Mouse (Mus musculus) kidney, adult 18-20 months (tissue): ENCODE measurements around the gene Msto1.
"Not testable (repeated sequence)": the region's sequence is repeated elsewhere in the genome, so short reads cannot be mapped to it uniquely, and the experiment has no call there.

Source experiments
- DNase-seq: peaks from one replicate; pipeline ENCODE4 v3.0.0; 2021

The Msto1 gene

DNA sequence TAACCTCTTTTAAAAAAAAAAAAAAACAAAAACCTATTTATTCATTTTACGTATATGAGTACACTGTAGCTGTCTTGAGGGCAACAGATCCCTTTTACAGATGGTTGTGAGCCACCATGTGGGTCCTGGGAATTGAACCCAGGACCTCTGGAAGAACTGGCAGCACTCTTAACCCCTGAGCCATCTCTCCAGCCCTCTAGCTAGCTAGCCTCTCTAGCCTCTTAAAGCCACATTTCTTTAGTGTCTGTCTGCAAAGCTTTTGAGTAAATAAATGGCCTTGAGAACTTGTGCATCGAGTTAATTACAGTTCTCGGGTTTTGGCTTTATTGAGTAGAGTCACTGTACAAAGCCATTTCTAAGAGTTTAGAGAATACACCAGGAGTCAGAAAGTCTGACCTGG, 9.0 kb downstream of the Msto1 start:
- DNase-seq, result no peak

DNA sequence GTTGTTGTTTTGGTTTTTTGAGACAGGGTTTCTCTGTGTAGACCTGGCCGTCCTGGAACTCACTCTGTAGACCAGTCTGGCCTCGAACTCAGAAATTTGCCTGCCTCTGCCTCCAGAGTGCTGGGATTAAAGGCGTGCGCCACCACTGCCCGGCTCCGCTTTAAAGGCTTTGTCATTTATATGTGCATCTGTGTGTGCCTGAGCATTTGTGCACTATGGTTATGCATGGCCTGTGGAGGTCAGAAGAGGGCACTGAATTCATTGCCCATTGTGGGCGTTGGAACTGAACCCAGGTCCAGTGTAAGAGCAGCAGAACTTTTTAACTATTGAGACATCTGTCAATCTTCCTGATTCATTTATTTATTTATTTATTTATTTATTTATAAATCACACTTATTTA, 20.8 kb downstream of the Msto1 start:
- not testable (repeated sequence) for DNase-seq

DNA sequence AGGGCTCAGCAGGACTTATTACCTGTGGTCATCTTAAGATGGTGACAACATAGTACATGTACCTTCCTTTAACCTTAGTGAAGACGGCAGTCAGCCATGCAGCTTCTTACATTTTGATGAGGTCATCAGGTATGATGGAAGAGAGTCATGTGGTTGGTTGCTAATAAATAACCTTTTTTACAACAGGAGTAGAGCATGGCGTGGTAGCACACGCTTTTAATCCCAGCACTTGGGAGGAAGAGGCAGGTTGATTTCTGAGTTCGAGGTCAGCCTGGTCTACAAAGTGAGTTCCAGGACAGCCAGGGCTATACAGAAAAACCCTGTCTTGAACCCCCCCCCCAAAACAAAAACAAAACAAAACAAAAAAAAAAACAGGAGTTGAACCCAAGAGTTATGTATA, 31.3 kb downstream of the Msto1 start:
- not testable (repeated sequence) for DNase-seq

DNA sequence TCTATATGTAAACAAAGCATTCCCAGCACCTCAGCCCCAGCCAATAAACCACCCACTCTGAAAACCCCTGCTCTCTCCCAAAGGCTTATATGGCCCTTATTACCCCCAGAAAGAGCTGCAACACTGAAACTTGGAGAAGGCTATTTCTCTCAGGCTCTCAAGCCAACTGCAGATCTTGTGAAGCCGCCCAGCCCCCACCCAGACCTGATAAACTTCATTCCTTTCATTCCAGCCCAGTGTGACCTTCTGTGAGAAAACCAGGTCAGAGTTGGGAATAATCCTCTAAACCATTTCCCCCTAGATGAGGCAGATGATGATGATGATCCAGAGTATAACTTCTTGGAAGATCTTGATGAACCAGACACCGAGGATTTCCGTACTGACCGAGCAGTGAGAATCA, 45.4 kb downstream of the Msto1 start:
- not testable (repeated sequence) for DNase-seq

DNA sequence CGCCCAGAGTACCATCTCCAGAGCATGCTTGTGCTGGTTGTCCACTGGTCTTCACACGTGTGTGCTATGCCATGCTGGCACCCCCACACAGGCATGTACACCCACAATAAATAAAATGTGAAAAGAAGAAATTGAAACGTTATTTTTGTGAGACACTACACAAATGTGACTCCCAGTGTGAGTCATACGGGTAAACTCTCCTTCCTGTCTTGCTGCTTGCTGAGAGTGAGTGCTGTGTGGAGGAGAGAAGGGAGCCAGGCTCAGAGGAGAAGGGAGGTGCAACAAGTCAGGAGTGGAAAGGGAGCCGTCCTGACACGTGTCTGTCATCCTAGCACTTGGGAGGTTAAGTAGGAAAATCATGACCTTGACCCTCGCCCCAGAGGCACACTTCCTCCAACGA, 46.6 kb downstream of the Msto1 start:
- not testable (repeated sequence) for DNase-seq

DNA sequence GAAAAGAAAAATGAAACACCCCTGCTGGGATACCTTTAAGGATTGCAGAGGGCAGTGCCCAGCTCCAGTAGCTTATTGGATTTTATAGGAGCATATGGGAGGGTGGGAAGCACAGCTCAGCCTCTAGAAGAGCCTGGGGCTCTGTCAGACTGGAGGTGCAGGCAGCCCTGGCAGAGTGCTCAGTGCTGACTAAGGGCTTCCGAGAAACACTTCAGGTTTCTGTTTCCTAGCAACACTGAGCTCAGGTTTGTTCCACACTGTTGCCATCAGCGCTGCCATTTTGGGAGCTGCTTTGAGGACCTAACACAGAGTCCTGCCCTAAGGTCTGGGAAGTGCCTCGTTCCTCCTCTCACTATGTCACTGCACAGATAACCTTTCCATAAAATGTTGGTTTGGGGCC, 47.1 kb downstream of the Msto1 start:
- DNase-seq, result not testable (repeated sequence)

DNA sequence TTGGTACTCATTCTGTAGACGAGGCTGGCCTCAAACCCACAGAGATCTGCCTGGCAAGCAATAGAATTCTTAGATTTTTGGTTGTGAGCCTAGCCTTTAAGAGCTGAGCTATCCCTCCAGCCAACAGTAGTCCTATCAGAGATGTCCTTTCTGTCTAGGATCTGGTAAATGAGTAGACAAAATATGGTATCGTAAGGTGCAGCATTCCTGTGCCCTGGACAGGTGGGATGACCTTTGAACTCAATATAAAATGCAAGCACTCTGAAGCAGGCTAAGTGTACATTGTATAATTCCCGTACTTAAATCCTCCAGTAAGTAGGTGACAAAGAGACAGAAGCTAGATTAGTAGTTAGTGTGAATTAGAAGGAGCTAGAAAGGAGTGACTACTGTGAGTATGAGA, 51.7 kb downstream of the Msto1 start:
- DNase-seq, result no peak

DNA sequence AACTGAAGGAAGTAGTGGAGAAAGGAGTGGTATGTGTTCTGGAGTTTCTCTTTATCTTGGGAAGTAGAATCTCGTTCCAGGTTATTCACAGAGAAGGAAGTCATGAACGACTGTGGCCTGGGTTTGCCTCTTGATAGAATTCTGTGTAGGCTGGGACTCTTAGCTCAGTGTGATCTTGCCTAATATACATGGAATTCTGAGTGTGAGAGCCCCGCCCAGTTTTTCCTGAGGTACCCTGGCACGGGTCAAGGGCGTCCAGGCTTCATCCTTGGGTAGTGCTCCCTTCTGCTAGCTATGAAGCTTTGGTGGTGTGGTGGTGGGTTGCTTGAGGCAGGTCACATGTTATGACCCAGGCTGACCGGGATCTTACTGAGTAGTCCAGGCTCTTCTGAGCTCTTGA, 58.0 kb downstream of the Msto1 start:
- no peak for DNase-seq
